Mouse (Mus musculus) embryonic facial prominence, embryonic 14.5 days (tissue): ENCODE measurements around the gene Tdrkh. TPM values are rescaled to one million over a fixed set of nuclear protein-coding genes. Genes with fewer than 3 reads are reported as not detected.

Source experiments
- ATAC-seq: fragments of 200-750 bp; cut with Nextera tagmentation; 2 replicates; pipeline ENCODE4 v1.8.0; 2017; ENCODE audit warnings: low read depth, moderate number of reproducible peaks, moderate TSS enrichment
- DNase-seq: peaks from one replicate; pipeline ENCODE4 v3.0.0-alpha.2; 2015; ENCODE audit warnings: low spot score
- H3K27ac ChIP-seq: fragments of 300-500 bp; sonication (generic); replicated peaks from 2 replicates; pipeline ENCODE4 v1.5.1; 2014; ENCODE audit warnings: low read depth, mild to moderate bottlenecking, low read length, moderate library complexity
- H3K27me3 ChIP-seq: fragments of 300-500 bp; sonication (generic); replicated peaks from 2 replicates; pipeline ENCODE4 v1.6.1; 2014; ENCODE audit warnings: low read length; ENCODE audit not compliant: control insufficient read depth, insufficient read depth
- H3K36me3 ChIP-seq: fragments of 300-500 bp; sonication (generic); 2 replicates; pipeline ENCODE4 v1.6.1; 2014; ENCODE audit warnings: low read length, mixed read lengths; ENCODE audit not compliant: control insufficient read depth, insufficient read depth
- H3K4me1 ChIP-seq: fragments of 300-500 bp; sonication (generic); 2 replicates; pipeline ENCODE4 v1.6.1; 2014; ENCODE audit warnings: antibody characterized with exemption, low read length; ENCODE audit not compliant: control insufficient read depth, insufficient read depth
- H3K4me2 ChIP-seq: fragments of 300-500 bp; sonication (generic); 2 replicates; pipeline ENCODE4 v1.6.1; 2014; ENCODE audit warnings: low read depth, mild to moderate bottlenecking, low read length, moderate library complexity, mixed read lengths
- H3K4me3 ChIP-seq: fragments of 300-500 bp; sonication (generic); 2 replicates; pipeline ENCODE4 v1.5.1; 2014; ENCODE audit warnings: low read depth, mild to moderate bottlenecking, low read length
- H3K9ac ChIP-seq: fragments of 300-500 bp; sonication (generic); 2 replicates; pipeline ENCODE4 v1.6.1; 2014; ENCODE audit warnings: low read depth, mild to moderate bottlenecking, low read length, moderate library complexity, mixed read lengths
- H3K9me3 ChIP-seq: fragments of 300-500 bp; sonication (generic); 2 replicates; pipeline ENCODE4 v1.6.1; 2016; ENCODE audit warnings: low read length; ENCODE audit not compliant: control insufficient read depth
- WGBS: fragments of 180-500 bp; shearing (Covaris S2); extraction: QIAGEN DNeasy Blood & Tissue Kit; methylation state at CpG from one replicate; pipeline ENCODE4 v1.1.7; 2014; 5-methylcytosine and 5-hydroxymethylcytosine counted together
- polyA plus RNA-seq: library from polyadenylated mRNA; unstranded; fragments of >200 nt; fragmentation: Nextera tagmentation; extraction: Ambion mirVana; gene quantifications from 2 replicates; pipeline ENCODE4 v1.2.1, GENCODE M21; 2014

Tdrkh gene
- polyA plus RNA-seq, 1 experiment from 2014 or later = 8.9 TPM

GRCm38 (mm10) chr3:94449377-94449776, 36.3 kb downstream of the Tdrkh start:
- no peak overlapping the region for H3K27ac ChIP-seq
- H3K9me3 ChIP-seq = no peaks in the 10 kb centered on the region; the same call in 1 of the 2 replicates
- 85% methylated on average over 2 of the region's 2 CpGs for WGBS
- peaks cover 40% of the 10 kb centered on the region for H3K36me3 ChIP-seq
- no peaks in the 10 kb centered on the region for H3K4me1 ChIP-seq
- ATAC-seq (no peak), DNase-seq (no peak)
- no peak overlapping the region for H3K4me3 ChIP-seq
- no peak overlapping the region for H3K9ac ChIP-seq
- H3K4me2 ChIP-seq = no peak overlapping the region
- no peaks in the 10 kb centered on the region for H3K27me3 ChIP-seq

- Histone ChIP-seq H3K9me3 (no peaks in the 10 kb centered on the region), H3K27me3 (no peaks in the 10 kb centered on the region), H3K36me3 (no peaks in the 10 kb centered on the region), H3K27ac (no peak overlapping the region), H3K4me1 (no peaks in the 10 kb centered on the region), H3K4me3 (peak overlapping the region; percentile 38), H3K9ac (no peak overlapping the region), H3K4me2 (peak overlapping the region; percentile 48)
- 1% methylated on average over 12 of the region's 12 CpGs for WGBS
- ATAC-seq (peak; percentile 94), DNase-seq (peak; percentile 98)
Measured at GRCm38 (mm10) chr3:94456529-94457000, 43.5 kb downstream of the Tdrkh start.

- 65% methylated on average over 3 of the region's 3 CpGs for WGBS
- Histone ChIP-seq H3K36me3 (no peaks in the 10 kb centered on the region), H3K4me2 (peak overlapping the region; percentile 48), H3K9me3 (no peaks in the 10 kb centered on the region), H3K27ac (no peak overlapping the region), H3K27me3 (no peaks in the 10 kb centered on the region), H3K9ac (no peak overlapping the region), H3K4me1 (no peaks in the 10 kb centered on the region), H3K4me3 (no peak overlapping the region)
- ATAC-seq (no peak), DNase-seq (no peak)
Measured at GRCm38 (mm10) chr3:94457055-94457454, 44.0 kb downstream of the Tdrkh start.

GRCm38 (mm10) chr3:94459834-94460233, 46.8 kb downstream of the Tdrkh start:
- DNase-seq (no peak), ATAC-seq (no peak)
- Histone ChIP-seq H3K9ac (no peak overlapping the region), H3K4me3 (no peak overlapping the region), H3K27ac (no peak overlapping the region), H3K4me1 (no peaks in the 10 kb centered on the region), H3K9me3 (no peaks in the 10 kb centered on the region), H3K36me3 (no peaks in the 10 kb centered on the region), H3K27me3 (no peaks in the 10 kb centered on the region), H3K4me2 (no peak overlapping the region)
- 87% methylated on average over 2 of the region's 2 CpGs for WGBS

GRCm38 (mm10) chr3:94463926-94464578, 51.0 kb downstream of the Tdrkh start:
- Histone ChIP-seq H3K27me3 (no peaks in the 10 kb centered on the region), H3K36me3 (no peaks in the 10 kb centered on the region), H3K9me3 (no peaks in the 10 kb centered on the region), H3K27ac (no peak overlapping the region), H3K4me1 (no peaks in the 10 kb centered on the region), H3K4me2 (no peak overlapping the region), H3K9ac (no peak overlapping the region), H3K4me3 (no peak overlapping the region)
- ATAC-seq (peak; percentile 49), DNase-seq (peak; percentile 45)
- WGBS = 49% methylated on average over 11 of the region's 11 CpGs

GRCm38 (mm10) chr3:94465632-94466430, 52.8 kb downstream of the Tdrkh start:
- no peak for DNase-seq

GRCm38 (mm10) chr3:94468931-94469330, 55.9 kb downstream of the Tdrkh start:
- Histone ChIP-seq H3K9ac (peak overlapping the region; percentile 25; the same call in 1 of the 2 replicates), H3K36me3 (no peaks in the 10 kb centered on the region), H3K9me3 (no peaks in the 10 kb centered on the region), H3K4me1 (0 out of 2 replicates have a peak, but pooled peaks cover 4% of the 10 kb centered on the region), H3K27ac (no peak overlapping the region), H3K4me3 (no peak overlapping the region), H3K4me2 (no peak overlapping the region), H3K27me3 (no peaks in the 10 kb centered on the region)
- ATAC-seq (no peak), DNase-seq (peak; percentile 46)
- WGBS = 17% methylated on average over 3 of the region's 3 CpGs

More at GRCm38 (mm10) chr3:94465632-94466430, 52.8 kb downstream of the Tdrkh start:
- Histone ChIP-seq H3K9me3 (no peaks in the 10 kb centered on the region), H3K4me3 (no peak overlapping the region), H3K4me1 (no peaks in the 10 kb centered on the region), H3K27me3 (no peaks in the 10 kb centered on the region), H3K9ac (no peak overlapping the region), H3K36me3 (no peaks in the 10 kb centered on the region), H3K27ac (no peak overlapping the region), H3K4me2 (no peak overlapping the region)
- ATAC-seq = peak; percentile 26; the same call in 1 of the 2 replicates
- WGBS = 65% methylated on average over 13 of the region's 13 CpGs

- Histone ChIP-seq H3K4me2 (peak overlapping the region; percentile 47), H3K9ac (peak overlapping the region; percentile 14; the same call in 1 of the 2 replicates), H3K4me1 (0 out of 2 replicates have a peak, but pooled peaks cover 4% of the 10 kb centered on the region), H3K4me3 (peak overlapping the region; percentile 18; the same call in 1 of the 2 replicates), H3K9me3 (no peaks in the 10 kb centered on the region), H3K36me3 (no peaks in the 10 kb centered on the region), H3K27ac (no peak overlapping the region; the same call in none of the 2 replicates), H3K27me3 (no peaks in the 10 kb centered on the region)
- DNase-seq = peak; percentile 74
- peak; percentile 75 for ATAC-seq
- WGBS = 14% methylated on average over 28 of the region's 28 CpGs
Measured at GRCm38 (mm10) chr3:94472447-94473114, 59.5 kb downstream of the Tdrkh start.
